Mouse (Mus musculus): ENCODE data around the gene Dgkk. TPM values are rescaled to one million over a fixed set of nuclear protein-coding genes. Genes with fewer than 3 reads are reported as not detected.

Dgkk gene
- total and polyA plus RNA-seq, 2 experiments from 2014 or later: 0.49 to 1.7 TPM

DNA sequence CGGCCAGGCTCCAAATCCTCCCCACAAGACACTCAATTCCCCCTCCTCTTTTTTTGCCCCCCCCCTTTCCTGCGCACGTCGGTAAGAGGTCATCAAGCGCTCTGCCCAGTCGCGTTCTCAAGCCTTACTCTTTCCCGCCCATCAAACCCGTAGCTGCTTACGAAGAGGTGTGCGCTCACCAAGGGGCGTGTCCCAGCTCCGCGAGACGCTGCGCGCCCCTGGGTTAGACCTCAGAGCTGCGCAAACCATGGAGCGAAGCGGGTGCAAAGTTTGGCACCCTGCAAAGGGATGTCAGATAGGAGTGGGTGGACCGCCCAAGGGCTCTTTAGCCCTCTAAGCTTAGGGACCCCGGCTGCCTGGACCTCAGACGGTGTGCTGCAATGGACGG, 862 bp upstream of the Dgkk start:
- ATAC-seq (ENCODE audit: insufficient read depth, low read depth): peak; percentile 33; the same call in 1 of the 2 replicates
- H3K9me3 ChIP-seq (replicated peaks; ENCODE audit: control insufficient read depth, low read length): no peaks in the 10 kb centered on the region
- H3K36me3 ChIP-seq (replicated peaks; ENCODE audit: control insufficient read depth, insufficient read depth, low read length): no peaks in the 10 kb centered on the region
- H3K9ac ChIP-seq (replicated peaks; ENCODE audit: low read depth, low read length): no peak overlapping the region
- peak overlapping the region; percentile 42 for H3K4me3 ChIP-seq (ENCODE audit: low read depth, low read length)
- 23% methylated on average over 23 of the region's 24 CpGs for WGBS
- H3K27me3 ChIP-seq (ENCODE audit: control insufficient read depth, insufficient read depth, low read length): no peaks in the 10 kb centered on the region
- TF ChIP-seq EP300 (IDR thresholded peaks at IDR 0.05; ENCODE audit: low read depth) (no peak), CTCF (IDR thresholded peaks at IDR 0.05; ENCODE audit: low read depth) (no peak)
- H3K27ac ChIP-seq (ENCODE audit: low read depth): no peak overlapping the region
- DNase-seq (ENCODE audit: low spot score): peak; percentile 30
- H3K4me2 ChIP-seq (ENCODE audit: low read depth, low read length): peak overlapping the region; percentile 60
- H3K4me1 ChIP-seq (ENCODE audit: control insufficient read depth, insufficient read depth): no peaks in the 10 kb centered on the region

DNA sequence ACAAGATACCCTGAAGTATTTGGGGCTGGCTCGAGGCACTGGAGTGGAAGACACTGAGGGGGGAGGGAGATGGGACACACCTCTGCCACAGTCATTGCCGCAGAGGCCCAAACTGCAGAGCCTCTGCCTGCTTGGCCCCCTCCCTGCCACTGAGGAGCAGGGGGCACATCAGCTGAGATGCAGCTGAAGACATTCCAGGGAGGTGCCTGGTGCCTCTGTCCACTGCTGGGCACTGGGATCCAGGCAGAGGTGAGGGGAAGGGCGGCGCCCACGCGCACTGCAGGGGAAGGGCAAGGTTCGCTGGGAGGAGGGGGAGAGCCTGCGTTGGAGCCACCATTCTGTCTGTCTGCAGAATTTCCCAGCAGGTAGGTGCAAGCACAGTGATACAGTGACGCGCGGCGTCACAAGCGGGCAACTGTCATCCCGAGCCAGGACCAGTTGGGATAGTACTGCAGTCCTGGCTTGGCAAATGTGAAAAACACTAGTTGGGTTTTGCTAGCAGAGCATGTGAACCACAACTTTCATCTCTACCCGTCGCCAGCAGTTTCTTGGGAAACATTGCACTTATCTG, 948 bp downstream of the Dgkk start:
- no peaks in the 10 kb centered on the region for H3K9me3 ChIP-seq (replicated peaks; ENCODE audit: control insufficient read depth, low read length)
- no peak overlapping the region for H3K9ac ChIP-seq (replicated peaks; ENCODE audit: low read depth, low read length)
- no peaks in the 10 kb centered on the region for H3K4me1 ChIP-seq (ENCODE audit: control insufficient read depth, insufficient read depth)
- WGBS: 21% methylated on average over 15 of the region's 16 CpGs
- H3K4me2 ChIP-seq (ENCODE audit: low read depth, low read length): peak overlapping the region; percentile 55
- DNase-seq (ENCODE audit: low spot score): no peak
- H3K4me3 ChIP-seq (ENCODE audit: low read depth, low read length): peak overlapping the region; percentile 28
- no peak overlapping the region for H3K27ac ChIP-seq (ENCODE audit: low read depth)
- TF ChIP-seq EP300 (IDR thresholded peaks at IDR 0.05; ENCODE audit: low read depth) (no peak), CTCF (IDR thresholded peaks at IDR 0.05; ENCODE audit: low read depth) (no peak)
- no peaks in the 10 kb centered on the region for H3K36me3 ChIP-seq (replicated peaks; ENCODE audit: control insufficient read depth, insufficient read depth, low read length)
- no peaks in the 10 kb centered on the region for H3K27me3 ChIP-seq (ENCODE audit: control insufficient read depth, insufficient read depth, low read length)
- no peak for ATAC-seq (ENCODE audit: insufficient read depth, low read depth)

- Histone ChIP-seq H3K4me2 (ENCODE audit: low read depth, low read length) (no peak overlapping the region), H3K27ac (ENCODE audit: low read depth) (no peak overlapping the region), H3K36me3 (replicated peaks; ENCODE audit: control insufficient read depth, insufficient read depth, low read length) (no peaks in the 10 kb centered on the region), H3K4me3 (ENCODE audit: low read depth, low read length) (no peak overlapping the region), H3K27me3 (ENCODE audit: control insufficient read depth, insufficient read depth, low read length) (no peaks in the 10 kb centered on the region), H3K9me3 (replicated peaks; ENCODE audit: control insufficient read depth, low read length) (no peaks in the 10 kb centered on the region), H3K4me1 (ENCODE audit: control insufficient read depth, insufficient read depth) (no peaks in the 10 kb centered on the region), H3K9ac (replicated peaks; ENCODE audit: low read depth, low read length) (no peak overlapping the region)
- 38% methylated on average over 2 of the region's 2 CpGs for WGBS
- ATAC-seq (ENCODE audit: insufficient read depth, low read depth): no peak
- DNase-seq (ENCODE audit: low spot score): peak; percentile 9
- no peak for TF ChIP-seq EP300 (IDR thresholded peaks at IDR 0.05; ENCODE audit: low read depth)
- TF ChIP-seq CTCF (IDR thresholded peaks at IDR 0.05; ENCODE audit: low read depth): peak; percentile 49
Measured at GRCm38 (mm10) chrX:6832553-6832952, 53.4 kb downstream of the Dgkk start.

GRCm38 (mm10) chrX:6853466-6853865, 74.4 kb downstream of the Dgkk start:
- 70% methylated on average over 3 of the region's 3 CpGs for WGBS
- Histone ChIP-seq H3K4me3 (ENCODE audit: low read depth, low read length) (no peak overlapping the region), H3K9ac (replicated peaks; ENCODE audit: low read depth, low read length) (no peak overlapping the region), H3K4me1 (ENCODE audit: control insufficient read depth, insufficient read depth) (no peaks in the 10 kb centered on the region), H3K36me3 (replicated peaks; ENCODE audit: control insufficient read depth, insufficient read depth, low read length) (no peaks in the 10 kb centered on the region), H3K4me2 (ENCODE audit: low read depth, low read length) (no peak overlapping the region), H3K27me3 (ENCODE audit: control insufficient read depth, insufficient read depth, low read length) (no peaks in the 10 kb centered on the region), H3K9me3 (replicated peaks; ENCODE audit: control insufficient read depth, low read length) (no peaks in the 10 kb centered on the region), H3K27ac (ENCODE audit: low read depth) (no peak overlapping the region)
- DNase-seq (ENCODE audit: low spot score) (no peak), ATAC-seq (ENCODE audit: insufficient read depth, low read depth) (no peak)
- TF ChIP-seq EP300 (IDR thresholded peaks at IDR 0.05; ENCODE audit: low read depth): no peak
- TF ChIP-seq CTCF (IDR thresholded peaks at IDR 0.05; ENCODE audit: low read depth): no peak

DNA sequence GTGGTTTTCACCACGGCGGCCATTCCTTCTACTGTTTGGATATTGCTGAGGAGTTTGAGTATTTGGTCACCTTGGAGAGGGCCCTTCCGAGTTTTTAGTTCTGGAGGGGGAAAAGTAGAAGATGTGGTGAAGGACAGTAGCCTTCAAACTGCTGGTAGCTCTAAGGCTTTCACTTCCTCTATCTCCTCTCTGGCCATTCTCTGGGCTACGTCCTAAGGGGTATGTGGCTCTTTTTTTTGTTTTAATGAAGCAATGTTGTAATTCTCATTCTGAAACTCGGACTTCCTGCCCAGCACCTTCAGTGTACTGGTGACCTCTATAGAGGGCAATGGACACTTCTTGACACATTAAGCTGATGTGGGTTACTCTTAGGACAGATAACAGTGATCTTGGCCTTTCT, 75.0 kb downstream of the Dgkk start:
- Histone ChIP-seq H3K27ac (ENCODE audit: low read depth) (no peak overlapping the region), H3K9me3 (replicated peaks; ENCODE audit: control insufficient read depth, low read length) (no peaks in the 10 kb centered on the region), H3K4me3 (ENCODE audit: low read depth, low read length) (no peak overlapping the region), H3K4me1 (ENCODE audit: control insufficient read depth, insufficient read depth) (no peaks in the 10 kb centered on the region), H3K27me3 (ENCODE audit: control insufficient read depth, insufficient read depth, low read length) (no peaks in the 10 kb centered on the region), H3K4me2 (ENCODE audit: low read depth, low read length) (no peak overlapping the region), H3K9ac (replicated peaks; ENCODE audit: low read depth, low read length) (no peak overlapping the region), H3K36me3 (replicated peaks; ENCODE audit: control insufficient read depth, insufficient read depth, low read length) (no peaks in the 10 kb centered on the region)
- DNase-seq (ENCODE audit: low spot score) (no peak), ATAC-seq (ENCODE audit: insufficient read depth, low read depth) (no peak)
- no peak for TF ChIP-seq EP300 (IDR thresholded peaks at IDR 0.05; ENCODE audit: low read depth)
- no peak for TF ChIP-seq CTCF (IDR thresholded peaks at IDR 0.05; ENCODE audit: low read depth)
- 81% methylated on average over 5 of the region's 5 CpGs for WGBS

- DNase-seq (ENCODE audit: low spot score) (peak; percentile 8), ATAC-seq (ENCODE audit: insufficient read depth, low read depth) (peak; percentile 47; the same call in 1 of the 2 replicates)
- 0 out of 2 replicates have a peak overlapping the region, but pooled peaks have one; percentile 24 for H3K4me2 ChIP-seq (ENCODE audit: low read depth, low read length)
- no peak overlapping the region for H3K9ac ChIP-seq (replicated peaks; ENCODE audit: low read depth, low read length)
- 33% methylated on average over 5 of the region's 5 CpGs for WGBS
- TF ChIP-seq CTCF (IDR thresholded peaks at IDR 0.05; ENCODE audit: low read depth): peak; percentile 27
- TF ChIP-seq EP300 (IDR thresholded peaks at IDR 0.05; ENCODE audit: low read depth): no peak
- H3K27ac ChIP-seq (ENCODE audit: low read depth): 0 out of 2 replicates have a peak overlapping the region, but pooled peaks have one; percentile 21
- no peak overlapping the region for H3K4me3 ChIP-seq (ENCODE audit: low read depth, low read length)
- H3K36me3 ChIP-seq (replicated peaks; ENCODE audit: control insufficient read depth, insufficient read depth, low read length): no peaks in the 10 kb centered on the region
- no peaks in the 10 kb centered on the region for H3K4me1 ChIP-seq (ENCODE audit: control insufficient read depth, insufficient read depth)
- H3K9me3 ChIP-seq (replicated peaks; ENCODE audit: control insufficient read depth, low read length): no peaks in the 10 kb centered on the region
- no peaks in the 10 kb centered on the region for H3K27me3 ChIP-seq (ENCODE audit: control insufficient read depth, insufficient read depth, low read length)
Measured at GRCm38 (mm10) chrX:6893933-6894332, 114.8 kb downstream of the Dgkk start.

Measured in heart, postnatal 0 days (tissue).